Mouse (Mus musculus) G1E (cell line): ENCODE results near the gene C87436.

ENCODE experiments used
- CTCF ChIP-seq: IDR thresholded peaks from 2 replicates; pipeline ENCODE4 v1.5.1; 2012; ENCODE audit warnings: low read depth, low read length, inconsistent platforms, mixed read lengths
- TAL1 ChIP-seq: conservative IDR thresholded peaks from 2 replicates; pipeline ENCODE4 v1.6.1; 2012; ENCODE audit warnings: low read depth, low read length, inconsistent platforms, mixed read lengths

DNA sequence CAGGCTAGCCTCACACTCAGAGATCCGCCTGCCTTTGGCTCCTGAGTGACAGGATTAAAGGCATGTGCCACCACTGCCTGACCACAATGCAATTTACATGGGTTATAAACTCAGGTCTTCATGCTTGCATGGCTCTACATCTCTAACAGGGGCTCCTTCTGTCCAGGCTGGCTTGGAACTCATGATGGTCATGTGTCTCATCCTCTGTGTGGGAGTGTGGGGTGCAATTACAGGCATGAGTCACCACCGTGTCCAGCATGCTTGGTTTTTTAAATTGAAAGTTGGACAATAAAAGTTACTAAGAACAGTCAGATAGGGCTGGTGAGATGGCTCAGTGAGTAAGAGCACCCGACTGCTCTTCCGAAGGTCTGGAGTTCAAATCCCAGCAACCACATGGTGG, 75.1 kb downstream of the C87436 start:
- TF ChIP-seq CTCF (no peak), TAL1 (no peak)
